Mouse (Mus musculus) frontal cortex, postnatal 25 days (tissue): Measurements from ENCODE around the gene Usp1.
A peak's percentile ranks its signal among the peaks of the same experiment; 100 is the strongest.
"Not testable (repeated sequence)": the region's sequence is repeated elsewhere in the genome, so short reads cannot be mapped to it uniquely, and the experiment has no call there.

Source experiments
- DNase-seq, 2 experiments: peaks; one replicate each; pipeline ENCODE4 v3.0.0; 2022; ENCODE audit warnings: low spot score in 2 of 2

Gene Usp1

GRCm38 (mm10) chr4:98923568-98924070, at the start of gene Usp1:
Usp1 (plus strand) TSS chr4:98923810.
- DNase-seq = peak; percentile 66 to 73

GRCm38 (mm10) chr4:98882706-98883105, 40.9 kb upstream of the Usp1 start:
- DNase-seq = no peak

GRCm38 (mm10) chr4:98886377-98886776, 37.2 kb upstream of the Usp1 start:
- no peak for DNase-seq

- peak in 1 of 2 experiments; percentile 27 for DNase-seq
Measured at GRCm38 (mm10) chr4:98887148-98887547, 36.5 kb upstream of the Usp1 start.

- DNase-seq = no peak
Measured at GRCm38 (mm10) chr4:98910246-98910645, 13.4 kb upstream of the Usp1 start.

GRCm38 (mm10) chr4:98917724-98918123, 5.9 kb upstream of the Usp1 start:
- no peak for DNase-seq

- DNase-seq = no peak
Measured at GRCm38 (mm10) chr4:98918204-98918603, 5.4 kb upstream of the Usp1 start.

- no peak for DNase-seq
Measured at GRCm38 (mm10) chr4:98920896-98921295, 2.7 kb upstream of the Usp1 start.

GRCm38 (mm10) chr4:98922061-98922642, 1.5 kb upstream of the Usp1 start:
- no peak for DNase-seq

- peak; percentile 88 to 95 for DNase-seq
Measured at GRCm38 (mm10) chr4:98922643-98923567, 705 bp upstream of the Usp1 start.

GRCm38 (mm10) chr4:98924071-98924905, 678 bp downstream of the Usp1 start:
- DNase-seq = no peak

GRCm38 (mm10) chr4:98924906-98925178, 1.2 kb downstream of the Usp1 start:
- DNase-seq = no peak

- no peak for DNase-seq
Measured at GRCm38 (mm10) chr4:98925250-98925781, 1.7 kb downstream of the Usp1 start.

GRCm38 (mm10) chr4:98936036-98936435, 12.4 kb downstream of the Usp1 start:
- DNase-seq = no peak

GRCm38 (mm10) chr4:98938210-98938609, 14.6 kb downstream of the Usp1 start:
- DNase-seq = not testable (repeated sequence)

- DNase-seq = no peak
Measured at GRCm38 (mm10) chr4:98950563-98950962, 27.0 kb downstream of the Usp1 start.

- DNase-seq = no peak
Measured at GRCm38 (mm10) chr4:98955986-98956385, 32.4 kb downstream of the Usp1 start.

GRCm38 (mm10) chr4:98960243-98960642, 36.6 kb downstream of the Usp1 start:
- no peak for DNase-seq

GRCm38 (mm10) chr4:98969946-98970345, 46.3 kb downstream of the Usp1 start:
- DNase-seq = no peak

GRCm38 (mm10) chr4:98975741-98976140, 52.1 kb downstream of the Usp1 start:
- DNase-seq = no peak

- not testable (repeated sequence) for DNase-seq
Measured at GRCm38 (mm10) chr4:98978288-98978687, 54.7 kb downstream of the Usp1 start.

- no peak for DNase-seq
Measured at GRCm38 (mm10) chr4:98978693-98979092, 55.1 kb downstream of the Usp1 start.
